Mouse (Mus musculus): Measurements from ENCODE around the gene Mvb12b. TPM values are rescaled to one million over a fixed set of nuclear protein-coding genes. Genes with fewer than 3 reads are reported as not detected.

Mvb12b gene
- total RNA-seq, 1 experiment from 2014 or later = 12.1 TPM

DNA sequence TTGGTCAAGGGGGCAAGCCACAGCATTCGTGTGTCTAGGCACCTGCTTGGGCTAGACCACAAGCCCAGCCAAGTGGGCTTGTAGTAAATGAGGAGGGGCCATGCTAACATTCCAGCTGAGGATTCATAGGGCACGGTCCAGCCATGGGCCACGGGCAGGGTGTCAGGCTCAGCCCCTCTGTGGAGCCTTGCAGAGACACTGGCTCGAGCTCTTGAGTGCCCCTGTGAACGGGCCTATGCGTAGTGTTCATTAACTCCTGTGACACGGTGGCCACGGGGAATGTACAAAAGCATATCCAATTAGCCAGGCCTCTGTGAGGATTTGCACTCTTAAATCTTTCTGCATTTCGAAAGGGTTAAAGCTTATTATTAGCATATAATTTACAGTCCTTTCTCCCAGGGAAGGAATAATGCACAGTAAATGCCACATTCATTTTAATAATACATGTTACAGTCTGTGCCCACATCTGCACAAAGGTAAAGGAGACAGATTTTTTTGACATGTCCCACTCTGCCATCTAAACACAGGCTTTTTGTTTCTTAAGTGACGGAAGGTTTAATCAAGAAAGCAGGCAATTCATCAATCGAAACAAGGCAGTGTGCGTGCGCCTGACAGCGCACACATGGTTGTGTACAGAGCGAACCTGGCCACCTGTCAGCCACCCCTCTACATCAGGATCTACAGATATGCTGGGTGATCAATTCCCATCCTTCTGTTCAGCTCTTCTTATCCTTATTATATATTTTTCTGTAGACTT is 91.9 kb downstream of the Mvb12b start:
- no peak for ATAC-seq (ENCODE audit: extremely low read depth, insufficient number of reproducible peaks, low FRiP score, poor library complexity, severe bottlenecking)

DNA sequence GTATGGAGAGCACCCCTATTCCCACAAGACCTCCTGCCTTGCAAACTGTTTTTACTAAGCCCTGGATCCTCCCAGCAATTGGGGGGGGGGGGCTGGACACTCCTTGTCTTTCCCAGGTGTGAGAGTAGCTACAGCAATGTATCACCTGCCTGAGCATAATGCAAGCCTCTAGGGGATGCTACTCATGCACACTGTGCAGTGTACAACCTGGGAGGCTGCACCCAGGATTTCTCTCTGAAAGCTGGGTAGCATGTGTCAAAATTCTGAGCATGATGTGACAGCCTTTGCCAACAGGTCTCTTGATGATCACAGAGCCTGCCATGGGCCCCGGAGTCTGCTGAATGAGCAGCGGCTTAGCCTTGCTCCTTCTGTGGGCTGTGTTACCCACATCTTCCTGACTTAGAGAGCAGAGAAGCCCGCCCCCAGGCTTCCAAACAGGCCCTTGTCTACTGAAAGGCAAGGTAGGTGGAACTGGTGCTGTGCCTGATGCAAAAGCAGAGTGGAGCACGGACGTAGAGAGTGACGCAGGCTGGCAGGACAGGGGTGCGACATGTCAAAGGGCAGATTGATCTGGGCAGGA is 92.7 kb downstream of the Mvb12b start:
- ATAC-seq (ENCODE audit: extremely low read depth, insufficient number of reproducible peaks, low FRiP score, poor library complexity, severe bottlenecking) = no peak

DNA sequence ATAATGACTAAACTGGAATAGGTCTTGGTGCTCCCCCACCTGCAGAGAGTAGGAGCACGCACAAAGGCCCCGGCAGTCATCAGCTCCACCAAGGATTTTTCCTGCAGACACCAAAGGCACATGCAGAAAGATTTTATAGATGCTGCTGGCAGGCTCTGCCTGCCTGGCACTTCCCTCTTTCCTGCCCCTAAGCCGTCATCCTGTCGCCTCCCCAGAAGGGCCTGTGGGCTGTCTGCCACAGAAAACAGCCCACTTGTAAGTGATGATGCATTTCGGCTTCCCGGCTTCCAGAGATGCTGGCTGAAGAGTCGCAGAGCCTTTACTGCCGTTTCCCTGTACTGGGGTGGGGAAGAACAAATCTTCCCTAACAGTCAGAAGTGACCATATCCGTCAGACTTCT is 93.3 kb downstream of the Mvb12b start:
- no peak for ATAC-seq (ENCODE audit: extremely low read depth, insufficient number of reproducible peaks, low FRiP score, poor library complexity, severe bottlenecking)

DNA sequence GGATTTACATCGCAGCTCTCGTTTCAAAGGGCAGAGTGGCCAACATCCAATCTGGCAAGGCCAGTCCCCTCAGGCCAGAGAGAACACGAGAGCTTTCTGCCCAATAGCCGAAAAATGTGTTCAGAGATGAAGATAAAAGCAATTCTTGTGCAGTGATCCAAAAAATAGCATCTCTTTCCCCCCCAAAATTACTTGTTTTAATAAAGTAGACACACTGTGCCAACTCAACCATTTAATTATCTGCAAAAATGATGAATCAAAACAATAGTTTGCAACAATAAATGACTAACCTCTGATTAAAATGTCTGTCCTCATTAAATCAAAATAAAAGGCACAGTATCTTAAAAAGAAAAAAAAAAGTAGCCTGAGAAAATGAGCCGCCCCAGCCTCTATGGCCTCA is 97.4 kb downstream of the Mvb12b start:
- ATAC-seq (ENCODE audit: extremely low read depth, insufficient number of reproducible peaks, low FRiP score, poor library complexity, severe bottlenecking) = no peak

DNA sequence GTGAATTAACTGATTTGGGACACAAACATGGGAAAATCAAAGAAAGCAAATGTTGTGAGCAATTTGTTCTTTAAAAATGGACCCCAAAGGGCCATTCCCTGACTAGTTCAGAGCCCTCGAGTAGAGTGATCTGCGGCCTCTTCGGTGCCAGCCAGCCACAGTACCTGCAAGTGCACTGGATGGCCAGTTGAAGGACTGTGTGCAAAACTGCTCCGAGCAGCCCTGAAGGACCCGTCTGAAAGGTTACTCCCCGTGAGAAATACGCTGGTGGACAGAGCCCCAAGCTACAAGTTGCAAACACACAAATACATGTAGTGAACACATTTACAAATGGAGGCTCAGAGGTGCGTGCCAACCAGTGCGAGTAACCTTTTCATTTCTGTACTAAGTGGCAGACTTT is 98.0 kb downstream of the Mvb12b start:
- ATAC-seq (ENCODE audit: extremely low read depth, insufficient number of reproducible peaks, low FRiP score, poor library complexity, severe bottlenecking) = no peak

DNA sequence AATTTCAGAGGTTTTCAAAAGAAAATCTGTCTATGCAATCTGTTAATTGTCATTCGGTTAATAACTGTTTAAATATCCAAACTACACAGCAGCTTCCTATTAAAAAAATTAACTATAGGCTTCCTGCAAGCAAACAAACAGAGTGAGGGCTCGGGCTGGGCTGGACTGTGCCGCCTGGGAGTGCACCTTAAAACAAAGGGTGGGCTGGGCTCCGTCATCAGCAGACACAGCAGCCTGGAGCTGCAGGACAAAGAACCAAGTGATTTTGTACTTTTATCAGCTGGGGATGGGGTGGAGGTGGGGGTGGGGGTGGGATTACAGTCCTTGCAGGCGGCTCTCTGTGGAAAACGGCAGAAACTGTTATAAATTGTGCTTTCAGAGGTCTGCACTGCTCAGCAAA is 98.5 kb downstream of the Mvb12b start:
- no peak for ATAC-seq (ENCODE audit: extremely low read depth, insufficient number of reproducible peaks, low FRiP score, poor library complexity, severe bottlenecking)

DNA sequence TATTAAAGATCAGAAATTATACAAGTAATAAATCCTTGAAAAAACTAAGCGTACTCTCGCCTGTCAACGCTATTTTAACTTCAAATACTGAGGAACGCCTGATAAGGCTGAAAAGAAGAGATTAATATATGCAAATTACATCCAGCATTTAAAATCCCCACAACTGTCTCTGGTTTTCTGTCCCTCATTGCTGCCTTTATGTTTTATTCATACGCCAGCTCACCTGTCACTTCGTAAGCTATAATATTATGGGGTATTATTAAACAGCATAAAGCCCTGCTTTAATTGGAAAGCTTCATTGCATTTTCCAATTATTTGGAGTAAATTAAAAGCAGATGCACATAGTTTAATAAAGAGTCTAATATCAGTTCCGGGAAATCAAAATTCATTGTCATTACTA is 98.9 kb downstream of the Mvb12b start:
- ATAC-seq (ENCODE audit: extremely low read depth, insufficient number of reproducible peaks, low FRiP score, poor library complexity, severe bottlenecking) = no peak

DNA sequence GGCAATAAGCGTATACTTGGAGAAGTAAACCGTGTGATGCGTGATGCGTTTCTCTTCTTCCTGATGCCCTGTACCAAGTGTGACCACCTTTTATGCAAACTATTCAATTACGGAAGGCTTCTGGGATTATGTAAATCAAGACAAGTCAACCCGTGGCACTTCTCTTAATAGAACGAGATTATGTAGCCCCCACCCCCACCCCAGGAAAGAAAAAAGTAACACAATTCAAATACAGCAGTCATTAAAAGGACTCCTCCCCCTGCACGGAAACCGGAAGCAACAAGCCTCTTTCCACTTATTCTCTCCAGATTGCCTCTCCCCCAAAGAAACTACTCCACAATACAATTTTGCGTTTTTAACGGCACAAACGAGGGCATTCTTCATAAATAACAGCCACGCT is 99.6 kb downstream of the Mvb12b start:
- no peak for ATAC-seq (ENCODE audit: extremely low read depth, insufficient number of reproducible peaks, low FRiP score, poor library complexity, severe bottlenecking)

DNA sequence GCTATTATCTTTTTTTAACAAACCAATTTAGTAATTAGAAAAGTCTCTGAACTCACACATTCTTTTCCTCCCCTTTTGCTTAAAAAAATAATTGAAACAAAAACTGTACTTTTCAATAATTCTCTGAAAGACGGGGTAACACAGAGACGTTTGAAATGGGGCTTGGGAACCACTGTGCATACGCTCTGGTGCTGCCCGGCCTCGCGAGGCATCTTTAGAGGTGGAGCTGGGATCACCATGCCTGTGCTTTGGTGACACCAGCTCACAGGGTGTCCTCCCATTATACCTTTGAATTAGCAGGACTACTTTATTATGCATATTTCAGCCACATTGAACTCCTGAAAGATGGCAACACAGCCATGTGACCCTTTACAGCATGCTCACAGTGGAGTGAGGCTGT is 101.7 kb downstream of the Mvb12b start:
- no peak for ATAC-seq (ENCODE audit: extremely low read depth, insufficient number of reproducible peaks, low FRiP score, poor library complexity, severe bottlenecking)

DNA sequence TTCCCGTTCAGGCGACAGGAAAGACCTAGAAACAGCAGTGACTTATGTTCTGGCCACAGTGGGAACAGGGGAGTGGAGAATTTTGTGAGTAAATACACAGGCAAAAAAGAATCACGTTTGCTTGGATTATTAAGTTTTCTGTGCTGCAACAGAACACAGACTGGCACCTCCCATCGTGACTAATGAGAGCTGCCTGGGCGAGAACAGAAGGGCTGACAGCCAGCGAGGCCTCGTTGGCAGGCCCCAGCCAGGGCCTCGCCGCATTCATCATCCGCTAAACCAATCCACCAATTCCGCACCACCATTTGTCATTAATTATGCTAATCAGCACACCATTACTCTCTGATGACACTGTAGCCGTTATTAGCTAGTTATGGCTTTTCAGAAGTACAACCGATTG is 102.2 kb downstream of the Mvb12b start:
- no peak for ATAC-seq (ENCODE audit: extremely low read depth, insufficient number of reproducible peaks, low FRiP score, poor library complexity, severe bottlenecking)

DNA sequence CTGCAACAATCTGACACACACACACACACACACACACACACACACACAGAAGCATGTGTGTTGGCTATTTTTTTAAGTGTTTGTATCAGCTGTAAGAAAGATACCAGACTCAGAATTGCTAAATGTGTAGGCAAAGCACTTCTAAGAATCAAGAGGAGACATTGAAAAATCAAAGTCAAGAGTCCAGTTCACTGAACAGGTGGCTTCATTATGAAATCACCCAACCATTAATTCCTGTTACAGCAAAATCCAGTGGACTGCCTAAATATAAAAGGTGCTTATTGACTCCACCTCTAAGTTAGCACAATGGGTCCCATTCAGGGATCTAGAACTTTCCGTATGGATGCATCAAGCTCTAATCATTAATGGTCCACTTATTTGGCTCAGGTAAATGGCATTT is 103.0 kb downstream of the Mvb12b start:
- ATAC-seq (ENCODE audit: extremely low read depth, insufficient number of reproducible peaks, low FRiP score, poor library complexity, severe bottlenecking) = no peak

DNA sequence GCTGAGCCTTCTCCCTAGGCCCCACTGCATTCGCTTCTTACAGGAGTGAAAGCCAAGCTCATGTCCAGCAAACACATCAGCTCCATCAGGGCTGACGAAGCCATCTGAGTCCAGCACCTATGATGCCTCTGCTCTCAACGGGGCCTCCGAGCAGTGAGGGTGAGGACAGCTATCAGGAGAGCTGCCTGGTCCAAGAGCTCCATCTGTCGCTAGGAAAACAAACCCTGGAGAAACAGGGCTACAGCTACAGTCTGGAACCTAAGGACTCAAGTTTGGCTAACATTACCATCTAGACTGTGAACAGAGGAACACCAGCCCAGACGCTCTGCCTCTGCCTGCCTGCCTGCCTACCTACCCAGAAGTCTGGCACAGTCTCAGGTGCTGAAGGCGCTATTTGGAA is 104.3 kb downstream of the Mvb12b start:
- no peak for ATAC-seq (ENCODE audit: extremely low read depth, insufficient number of reproducible peaks, low FRiP score, poor library complexity, severe bottlenecking)

DNA sequence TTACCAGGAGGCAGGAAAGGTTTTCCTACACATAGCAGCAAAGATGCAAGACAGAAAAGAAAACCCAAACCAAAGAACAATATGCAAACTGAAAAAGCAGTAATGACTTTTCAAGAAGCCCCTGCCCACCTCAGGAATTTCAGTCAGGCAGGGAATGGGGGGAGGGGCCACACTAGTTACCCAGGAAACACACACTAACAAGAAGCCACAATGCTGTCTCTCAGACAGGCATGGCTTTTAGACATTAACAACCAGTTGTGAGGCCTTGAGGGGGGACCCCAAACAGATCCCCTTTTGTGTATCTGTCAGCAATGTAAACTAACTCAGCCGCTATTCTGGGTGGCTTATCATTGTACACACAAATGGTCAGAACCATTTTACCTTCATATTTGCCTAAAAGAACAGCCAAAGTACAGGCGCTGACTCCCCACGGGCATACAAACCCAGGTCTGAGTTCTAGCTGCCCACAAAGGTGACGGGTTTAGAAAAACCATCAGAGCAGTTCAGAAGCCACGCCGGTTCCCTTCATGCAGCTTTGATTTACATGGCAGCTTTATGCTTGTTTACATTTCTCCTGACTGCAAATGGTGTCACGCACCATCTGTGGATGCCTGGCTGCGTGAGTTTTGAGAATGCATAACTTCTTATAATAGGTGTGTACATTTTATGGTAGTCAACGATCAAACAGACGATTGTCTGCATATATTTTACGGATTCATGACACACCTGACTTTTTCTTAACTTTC is 105.9 kb downstream of the Mvb12b start:
- ATAC-seq (ENCODE audit: extremely low read depth, insufficient number of reproducible peaks, low FRiP score, poor library complexity, severe bottlenecking) = no peak

DNA sequence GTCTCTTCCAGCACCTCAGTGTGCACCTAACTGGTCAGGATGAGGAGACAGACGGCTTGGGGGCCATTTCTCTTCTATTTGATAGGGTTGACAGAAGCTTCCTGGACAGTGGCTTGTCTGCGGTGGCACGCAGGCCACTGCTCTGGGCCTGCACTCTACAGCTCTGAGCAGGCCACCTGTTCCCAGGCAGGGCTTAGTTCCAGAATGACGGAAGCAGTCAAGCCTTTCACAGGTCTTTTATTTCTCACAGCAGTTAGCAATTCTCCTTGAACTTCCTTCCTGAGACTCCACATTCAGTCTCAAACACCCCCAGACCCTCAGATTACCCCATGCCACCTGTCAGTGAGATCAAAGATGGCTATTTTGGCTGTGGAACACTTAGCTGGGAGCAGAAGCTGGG is 109.3 kb downstream of the Mvb12b start:
- no peak for ATAC-seq (ENCODE audit: extremely low read depth, insufficient number of reproducible peaks, low FRiP score, poor library complexity, severe bottlenecking)

DNA sequence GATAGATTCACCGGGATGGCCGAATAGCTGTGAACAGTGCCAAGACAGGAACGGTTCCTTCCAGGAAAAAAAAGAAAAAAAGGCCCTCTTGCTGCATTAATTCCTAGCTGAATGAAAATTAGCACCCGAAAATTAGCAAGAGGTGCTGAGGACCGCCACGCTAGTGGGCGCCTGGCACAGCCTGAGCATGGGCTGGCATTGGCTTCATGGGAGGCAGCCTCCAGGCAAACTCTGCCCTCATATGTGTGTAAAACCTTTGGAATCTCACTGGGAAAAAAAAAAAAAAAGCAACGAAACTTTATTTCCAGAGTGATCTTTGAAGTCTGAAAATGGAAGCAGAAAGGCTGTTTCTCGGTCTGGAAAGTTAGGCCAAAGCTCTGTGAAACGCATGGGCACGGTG is 110.7 kb downstream of the Mvb12b start:
- no peak for ATAC-seq (ENCODE audit: extremely low read depth, insufficient number of reproducible peaks, low FRiP score, poor library complexity, severe bottlenecking)

DNA sequence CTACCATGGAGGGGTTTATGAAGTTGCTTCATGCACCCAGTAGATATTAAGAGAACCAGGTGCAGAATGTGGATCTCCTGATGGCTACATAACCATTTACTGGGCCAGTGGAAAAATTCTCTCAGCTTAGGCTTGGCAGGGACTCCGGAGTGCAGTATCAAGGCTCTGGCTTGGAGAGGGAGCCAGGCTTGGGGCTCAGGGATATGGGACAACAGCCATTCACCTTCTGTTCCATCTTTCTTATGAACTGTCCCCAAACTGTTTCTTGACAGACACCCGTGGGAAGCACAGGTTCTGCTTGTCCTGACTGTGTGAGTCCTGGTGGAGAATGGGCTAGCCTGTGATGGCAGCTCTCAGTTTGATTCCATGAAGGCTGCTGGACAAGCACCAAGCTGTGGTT is 112.9 kb downstream of the Mvb12b start:
- ATAC-seq (ENCODE audit: extremely low read depth, insufficient number of reproducible peaks, low FRiP score, poor library complexity, severe bottlenecking) = no peak

DNA sequence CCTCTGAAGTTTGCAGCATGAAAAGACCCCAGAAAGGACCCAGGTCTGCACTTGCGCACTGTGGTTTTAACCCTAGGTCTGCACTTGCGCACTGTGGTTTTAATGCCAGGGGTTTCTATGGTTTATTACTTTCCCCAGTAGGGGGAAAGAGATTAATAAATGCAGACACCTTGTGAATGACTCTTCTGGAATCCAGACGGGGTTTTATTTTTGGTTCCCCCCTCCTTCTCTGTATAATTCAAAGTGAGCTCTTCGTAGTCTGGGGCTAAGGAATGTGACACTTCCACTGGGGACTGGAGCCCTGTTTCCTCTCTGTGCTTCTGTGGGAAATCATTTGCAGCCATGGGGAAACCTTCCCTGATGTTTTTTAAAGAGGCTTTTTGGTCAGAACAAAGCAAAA is 113.6 kb downstream of the Mvb12b start:
- ATAC-seq (ENCODE audit: extremely low read depth, insufficient number of reproducible peaks, low FRiP score, poor library complexity, severe bottlenecking) = no peak

DNA sequence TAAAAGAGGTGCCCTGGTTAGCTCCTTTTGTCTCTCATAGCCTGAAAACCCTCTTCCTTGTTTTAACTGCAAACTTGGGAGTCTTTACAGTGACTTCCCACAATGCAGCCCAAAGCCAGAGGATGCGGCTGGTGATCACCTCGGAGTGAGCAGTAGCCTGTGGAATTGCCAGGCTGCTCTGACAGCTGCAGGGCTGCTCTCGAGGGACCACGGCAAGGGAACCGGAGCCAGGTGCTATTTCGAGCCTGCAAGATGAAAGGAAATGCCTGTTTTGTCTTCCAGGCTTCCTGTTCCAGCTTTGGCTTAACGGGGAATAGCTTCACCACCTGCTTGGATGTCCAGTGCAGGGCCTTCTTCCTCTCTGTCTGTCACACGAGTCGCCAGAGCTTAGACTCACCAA is 115.3 kb downstream of the Mvb12b start:
- no peak for ATAC-seq (ENCODE audit: extremely low read depth, insufficient number of reproducible peaks, low FRiP score, poor library complexity, severe bottlenecking)

DNA sequence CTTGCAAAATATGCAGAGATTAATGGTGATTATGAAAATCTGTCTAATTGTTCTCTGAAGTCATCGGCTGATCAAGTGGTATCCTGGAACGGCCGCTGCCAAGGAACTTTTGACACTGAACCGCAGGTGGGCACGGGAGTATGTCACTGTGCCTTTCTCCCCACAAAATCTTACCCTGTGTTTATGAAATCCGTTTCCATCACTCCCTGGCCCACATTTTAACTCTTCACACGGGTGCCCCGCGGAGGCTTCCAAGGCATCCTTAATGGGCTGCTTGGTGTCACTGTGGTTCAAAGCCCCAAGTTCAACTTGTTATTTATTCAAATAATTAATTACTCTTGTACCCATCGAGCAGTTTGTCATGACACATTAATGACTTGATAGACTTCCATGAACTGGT is 116.4 kb downstream of the Mvb12b start:
- no peak for ATAC-seq (ENCODE audit: extremely low read depth, insufficient number of reproducible peaks, low FRiP score, poor library complexity, severe bottlenecking)

DNA sequence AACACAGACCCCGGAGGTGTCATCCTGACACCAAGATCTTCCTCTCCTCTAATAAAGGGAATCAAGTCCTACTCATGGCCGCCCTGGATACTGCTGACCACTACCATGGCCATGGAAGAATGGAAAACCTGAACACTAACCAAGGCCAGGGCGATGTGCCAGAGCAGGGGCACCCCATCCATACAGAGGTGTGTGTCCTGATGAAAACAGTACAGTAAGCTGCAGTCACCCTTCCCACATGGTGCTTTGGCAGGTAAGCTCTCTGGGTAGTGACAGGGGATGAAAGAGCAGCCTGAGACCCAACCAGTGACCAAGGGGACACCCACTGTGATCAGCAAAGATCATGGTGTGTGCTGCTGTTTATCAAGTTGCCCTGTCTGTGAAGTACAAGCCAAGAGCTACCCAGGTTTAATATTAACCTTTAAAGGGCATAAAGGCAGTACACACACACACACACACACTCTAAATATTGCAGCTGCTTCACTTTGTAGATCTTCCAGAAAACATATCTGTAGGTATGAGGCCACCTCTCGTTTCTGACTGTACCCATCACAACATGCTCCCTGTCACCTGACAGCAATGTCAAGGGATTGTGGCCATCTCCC is 117.1 kb downstream of the Mvb12b start:
- no peak for ATAC-seq (ENCODE audit: extremely low read depth, insufficient number of reproducible peaks, low FRiP score, poor library complexity, severe bottlenecking)
